Mouse (Mus musculus) cerebellum, adult 2 months (tissue): Measurements from ENCODE around the gene Mvb12b. TPM values are rescaled to one million over a fixed set of nuclear protein-coding genes. Genes with fewer than 3 reads are reported as not detected.

ENCODE experiments used
- DNase-seq, 2 experiments: peaks; one replicate each; pipeline ENCODE4 v3.0.0; 2021
- H3K27ac ChIP-seq: fragments of 200-500 bp; 2 replicates; pipeline ENCODE4 v1.5.1; 2012; ENCODE audit warnings: low read length, control low read depth, inconsistent platforms; ENCODE audit not compliant: insufficient read depth
- H3K27me3 ChIP-seq: fragments of 200-500 bp; 2 replicates; pipeline ENCODE4 v1.6.1; 2012; ENCODE audit warnings: inconsistent platforms, mild to moderate bottlenecking, low read length, moderate library complexity; ENCODE audit not compliant: control insufficient read depth, insufficient read depth
- H3K4me1 ChIP-seq: fragments of 200-500 bp; 2 replicates; pipeline ENCODE4 v1.6.1; 2011; ENCODE audit warnings: low read length; ENCODE audit not compliant: control insufficient read depth, insufficient read depth
- H3K4me3 ChIP-seq: fragments of 200-500 bp; replicated peaks from 2 replicates; pipeline ENCODE3; 2011; ENCODE audit warnings: mild to moderate bottlenecking, low read depth, low read length, control low read depth; ENCODE audit not compliant: insufficient read depth
- CTCF ChIP-seq: fragments of 200-500 bp; IDR thresholded peaks from 2 replicates; pipeline ENCODE4 v1.5.1; 2011; ENCODE audit warnings: low read depth, mild to moderate bottlenecking, control low read depth, low read length, moderate library complexity, borderline replicate concordance; ENCODE audit not compliant: insufficient read depth
- POLR2A ChIP-seq: fragments of 200-500 bp; IDR thresholded peaks from 2 replicates; pipeline ENCODE4 v1.6.1; 2011; ENCODE audit warnings: low read length, control low read depth, borderline replicate concordance; ENCODE audit not compliant: insufficient read depth
- WGBS: fragments of 180-500 bp; shearing (Covaris S2); methylation state at CpG from one replicate; pipeline ENCODE4 v1.1.7; 2018; 5-methylcytosine and 5-hydroxymethylcytosine counted together
- polyA plus RNA-seq: library from polyadenylated mRNA; depleted of rRNA; stranded (reverse); fragments of >200 nt; gene quantifications from 2 replicates; pipeline ENCODE4 v1.2.3, GENCODE M21; 2012

Mvb12b gene
- polyA plus RNA-seq, 1 experiment = 70.8 TPM

DNA sequence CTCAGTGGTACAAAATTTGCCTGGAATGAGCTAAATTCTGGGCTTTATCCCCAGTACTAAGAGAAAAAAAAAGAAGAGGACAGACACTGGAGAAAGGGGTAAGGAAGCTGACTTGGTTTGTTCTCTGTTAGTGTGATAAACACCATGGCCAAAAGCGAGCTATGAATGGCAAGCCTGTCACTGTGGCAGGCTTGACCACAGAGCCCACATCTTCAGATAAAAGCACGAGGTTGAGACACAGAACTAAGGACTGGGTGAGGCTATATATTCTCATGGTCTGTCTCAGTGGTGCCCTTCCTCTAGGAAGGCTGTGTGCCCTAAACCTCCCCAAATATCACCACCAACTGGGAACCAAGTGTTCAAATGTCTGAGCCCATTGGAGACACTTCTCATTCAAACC, 31.0 kb downstream of the Mvb12b start:
- no peak for TF ChIP-seq CTCF
- TF ChIP-seq POLR2A = no peak
- Histone ChIP-seq H3K27me3 (no peaks in the 10 kb centered on the region), H3K27ac (no peak overlapping the region), H3K4me3 (no peak overlapping the region), H3K4me1 (peaks cover 5% of the 10 kb centered on the region; the same call in 1 of the 2 replicates)
- DNase-seq = no peak
- WGBS = 77% methylated on average over 2 of the region's 2 CpGs

- no peak for DNase-seq
- H3K4me3 ChIP-seq = no peak overlapping the region
- H3K4me1 ChIP-seq = peaks cover 9% of the 10 kb centered on the region
- no peak overlapping the region for H3K27ac ChIP-seq
- 70% methylated on average over 11 of the region's 11 CpGs for WGBS
- H3K27me3 ChIP-seq = no peaks in the 10 kb centered on the region
- no peak for TF ChIP-seq CTCF
- TF ChIP-seq POLR2A = no peak
Observed at GRCm38 (mm10) chr2:33853011-33853976, 34.5 kb downstream of the Mvb12b start.

DNA sequence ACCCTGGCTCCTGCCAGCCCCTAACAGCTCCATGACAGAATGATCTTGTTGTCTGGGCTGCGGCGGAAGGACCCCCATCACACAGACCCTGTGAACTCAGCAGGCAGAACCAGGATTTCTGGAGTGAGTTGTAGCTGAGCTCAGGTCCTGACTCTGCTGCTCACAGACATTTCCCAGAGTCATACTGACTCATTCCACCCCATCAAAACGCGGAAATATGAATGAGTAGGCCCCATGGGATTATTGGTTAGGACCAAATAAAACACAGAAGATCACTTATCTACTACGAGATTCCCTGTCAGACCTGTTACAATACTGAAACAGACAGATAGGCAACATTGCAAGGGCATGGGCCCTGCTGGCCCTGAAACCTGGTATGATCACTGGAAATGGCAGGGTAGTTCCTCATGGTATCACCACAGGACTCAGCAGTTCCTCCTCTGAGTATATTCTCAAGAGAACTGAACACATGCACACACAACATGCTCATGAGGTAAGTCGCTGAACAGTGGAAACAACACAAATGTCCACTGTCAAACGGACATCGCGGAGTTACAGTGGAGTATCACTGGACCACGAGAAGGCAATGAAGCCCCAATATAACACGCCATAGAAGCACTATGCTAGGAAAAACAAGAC, 40.4 kb downstream of the Mvb12b start:
- DNase-seq = no peak
- Histone ChIP-seq H3K27me3 (no peaks in the 10 kb centered on the region), H3K27ac (no peak overlapping the region), H3K4me1 (peaks cover 4% of the 10 kb centered on the region), H3K4me3 (no peak overlapping the region)
- TF ChIP-seq POLR2A (no peak), CTCF (no peak)
- WGBS = 79% methylated on average over 11 of the region's 11 CpGs

DNA sequence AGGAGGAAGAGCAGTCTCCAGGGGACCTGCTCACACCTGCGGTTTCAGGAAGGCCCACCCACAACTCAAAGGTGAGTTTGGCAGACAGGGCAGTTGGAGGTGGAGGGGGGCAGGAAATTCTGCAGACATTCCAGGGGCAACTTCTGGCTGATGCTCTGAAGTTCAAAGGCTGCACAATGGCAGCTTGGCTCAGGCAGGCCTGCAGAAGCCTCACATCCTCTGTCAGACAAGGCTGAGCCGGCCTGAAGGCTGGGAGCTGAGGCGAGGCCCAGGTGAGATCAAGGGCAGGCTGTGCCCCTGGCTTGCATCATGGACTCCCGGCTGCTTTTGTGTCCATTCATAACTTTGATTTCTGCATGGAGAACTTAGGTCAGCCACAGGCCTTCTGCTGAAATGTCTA, 41.1 kb downstream of the Mvb12b start:
- TF ChIP-seq CTCF (no peak), POLR2A (no peak)
- H3K27ac ChIP-seq = no peak overlapping the region
- peaks cover 4% of the 10 kb centered on the region for H3K4me1 ChIP-seq
- H3K27me3 ChIP-seq = no peaks in the 10 kb centered on the region
- no peak overlapping the region for H3K4me3 ChIP-seq
- 58% methylated on average over 4 of the region's 4 CpGs for WGBS
- DNase-seq = no peak

- DNase-seq = no peak
- no peaks in the 10 kb centered on the region; the same call in 1 of the 2 replicates for H3K4me1 ChIP-seq
- WGBS = 83% methylated on average over 2 of the region's 2 CpGs
- H3K27me3 ChIP-seq = no peaks in the 10 kb centered on the region
- no peak overlapping the region for H3K27ac ChIP-seq
- no peak overlapping the region for H3K4me3 ChIP-seq
- no peak for TF ChIP-seq CTCF
- TF ChIP-seq POLR2A = no peak
Observed at GRCm38 (mm10) chr2:33843642-33844041, 44.1 kb downstream of the Mvb12b start.

DNA sequence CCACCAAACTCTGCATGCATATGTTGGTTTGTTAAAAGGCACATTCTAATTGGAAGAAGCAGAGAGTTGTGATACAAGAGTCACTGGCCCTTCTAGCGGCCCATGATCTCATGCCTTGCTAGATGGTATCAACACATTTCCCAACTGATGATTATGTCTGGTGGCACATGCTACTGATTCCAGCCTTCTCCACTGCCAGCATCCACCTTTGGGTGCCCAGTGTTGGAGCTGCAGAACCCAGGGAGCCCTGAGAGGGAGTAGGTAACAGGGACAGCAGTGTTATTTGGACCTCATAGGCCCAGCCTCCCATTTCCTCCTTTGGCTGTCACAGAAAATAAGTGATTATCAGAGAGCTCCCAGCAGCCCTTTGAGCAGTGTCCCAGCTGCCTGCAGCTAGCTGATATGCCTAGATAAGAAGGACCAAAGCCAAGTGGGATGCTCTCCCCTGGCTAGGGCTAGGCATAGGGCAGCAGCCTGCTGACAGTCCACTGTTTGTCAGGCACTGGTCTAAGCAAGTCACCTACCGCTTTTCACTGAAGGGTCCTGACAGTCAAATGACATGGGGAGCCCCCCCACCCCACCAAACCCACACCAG, 44.7 kb downstream of the Mvb12b start:
- H3K4me1 ChIP-seq = no peaks in the 10 kb centered on the region; the same call in 1 of the 2 replicates
- no peak for TF ChIP-seq POLR2A
- no peak for TF ChIP-seq CTCF
- no peaks in the 10 kb centered on the region for H3K27me3 ChIP-seq
- DNase-seq = no peak
- no peak overlapping the region for H3K27ac ChIP-seq
- H3K4me3 ChIP-seq = no peak overlapping the region
- WGBS = 93% methylated on average over 2 of the region's 2 CpGs

DNA sequence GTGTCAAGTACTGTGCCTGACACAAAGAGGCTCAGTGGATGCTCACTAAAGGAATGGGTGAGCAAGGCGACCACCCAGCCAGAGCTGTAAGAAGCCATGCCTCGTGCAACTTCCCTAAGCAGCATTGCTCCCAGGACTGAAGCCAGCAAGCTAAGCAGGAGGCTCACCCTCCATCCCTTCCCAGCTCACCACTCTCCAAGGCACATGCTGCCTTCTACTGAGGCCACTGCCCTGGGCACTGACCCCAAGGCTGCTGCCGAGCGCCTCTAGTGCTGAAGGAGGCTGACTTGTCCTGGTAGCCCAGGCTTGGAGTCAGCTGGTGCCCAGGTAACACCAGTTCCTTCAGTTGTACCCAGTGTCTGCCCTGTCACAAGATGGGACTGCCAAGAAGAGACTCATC, 45.8 kb downstream of the Mvb12b start:
- no peaks in the 10 kb centered on the region; the same call in 1 of the 2 replicates for H3K4me1 ChIP-seq
- H3K4me3 ChIP-seq = no peak overlapping the region
- no peak for DNase-seq
- WGBS = 65% methylated on average over 4 of the region's 4 CpGs
- no peak for TF ChIP-seq POLR2A
- no peak for TF ChIP-seq CTCF
- no peak overlapping the region for H3K27ac ChIP-seq
- no peaks in the 10 kb centered on the region for H3K27me3 ChIP-seq

GRCm38 (mm10) chr2:33840483-33840882, 47.3 kb downstream of the Mvb12b start:
- no peak for TF ChIP-seq POLR2A
- H3K27me3 ChIP-seq = no peaks in the 10 kb centered on the region
- no peak overlapping the region for H3K27ac ChIP-seq
- H3K4me1 ChIP-seq = no peaks in the 10 kb centered on the region; the same call in 1 of the 2 replicates
- 62% methylated on average over 3 of the region's 3 CpGs for WGBS
- no peak overlapping the region for H3K4me3 ChIP-seq
- DNase-seq = no peak
